Mouse (Mus musculus) neural tube, embryonic 11.5 days (tissue): Measurements from ENCODE around the gene Tmod3. TPM values are rescaled to one million over a fixed set of nuclear protein-coding genes. Genes with fewer than 3 reads are reported as not detected.
"Not testable (repeated sequence)": the region's sequence is repeated elsewhere in the genome, so short reads cannot be mapped to it uniquely, and the experiment has no call there.

ENCODE experiments used
- ATAC-seq: fragments of 200-750 bp; cut with Nextera tagmentation; 2 replicates; pipeline ENCODE4 v1.8.0; 2017; ENCODE audit warnings: moderate number of reproducible peaks, mild to moderate bottlenecking, moderate TSS enrichment, moderate library complexity; ENCODE audit not compliant: insufficient read depth, low FRiP score, low TSS enrichment
- DNase-seq: peaks from one replicate; pipeline ENCODE4 v3.0.0-alpha.2; 2015; ENCODE audit warnings: low spot score
- H3K27ac ChIP-seq: fragments of 300-500 bp; sonication (generic); 2 replicates; pipeline ENCODE4 v1.5.1; 2014; ENCODE audit warnings: low read depth, mild to moderate bottlenecking, low read length
- H3K27me3 ChIP-seq: fragments of 300-500 bp; sonication (generic); 2 replicates; pipeline ENCODE4 v1.6.1; 2014; ENCODE audit warnings: mild to moderate bottlenecking, low read length, mixed read lengths; ENCODE audit not compliant: control insufficient read depth, insufficient read depth
- H3K36me3 ChIP-seq: fragments of 300-500 bp; sonication (generic); 2 replicates; pipeline ENCODE4 v1.6.1; 2014; ENCODE audit warnings: mild to moderate bottlenecking, low read length, moderate library complexity, mixed read lengths; ENCODE audit not compliant: control insufficient read depth, insufficient read depth
- H3K4me1 ChIP-seq: fragments of 300-500 bp; sonication (generic); 2 replicates; pipeline ENCODE4 v1.6.1; 2014; ENCODE audit warnings: low read length, mixed read lengths; ENCODE audit not compliant: control insufficient read depth, insufficient read depth
- H3K4me2 ChIP-seq: fragments of 300-500 bp; sonication (generic); 2 replicates; pipeline ENCODE4 v1.6.1; 2014; ENCODE audit warnings: low read depth, mild to moderate bottlenecking, moderate library complexity
- H3K4me3 ChIP-seq: fragments of 300-500 bp; sonication (generic); 2 replicates; pipeline ENCODE4 v1.5.1; 2014; ENCODE audit warnings: low read depth, low read length
- H3K9ac ChIP-seq: fragments of 300-500 bp; sonication (generic); 2 replicates; pipeline ENCODE4 v1.6.1; 2014; ENCODE audit warnings: mild to moderate bottlenecking, low read length
- H3K9me3 ChIP-seq: fragments of 300-500 bp; sonication (generic); 2 replicates; pipeline ENCODE4 v1.6.1; 2016; ENCODE audit warnings: low read length; ENCODE audit not compliant: control insufficient read depth
- WGBS: fragments of 180-500 bp; shearing (Covaris S2); extraction: QIAGEN DNeasy Blood & Tissue Kit; methylation state at CpG from one replicate; pipeline ENCODE4 v1.1.7; 2014; 5-methylcytosine and 5-hydroxymethylcytosine counted together
- polyA plus RNA-seq: library from polyadenylated mRNA; unstranded; fragments of >200 nt; fragmentation: Nextera tagmentation; extraction: Ambion mirVana; gene quantifications from 2 replicates; pipeline ENCODE4 v1.2.1, GENCODE M21; 2014

Gene Tmod3
- polyA plus RNA-seq, 1 experiment from 2014 or later = 117 TPM

DNA sequence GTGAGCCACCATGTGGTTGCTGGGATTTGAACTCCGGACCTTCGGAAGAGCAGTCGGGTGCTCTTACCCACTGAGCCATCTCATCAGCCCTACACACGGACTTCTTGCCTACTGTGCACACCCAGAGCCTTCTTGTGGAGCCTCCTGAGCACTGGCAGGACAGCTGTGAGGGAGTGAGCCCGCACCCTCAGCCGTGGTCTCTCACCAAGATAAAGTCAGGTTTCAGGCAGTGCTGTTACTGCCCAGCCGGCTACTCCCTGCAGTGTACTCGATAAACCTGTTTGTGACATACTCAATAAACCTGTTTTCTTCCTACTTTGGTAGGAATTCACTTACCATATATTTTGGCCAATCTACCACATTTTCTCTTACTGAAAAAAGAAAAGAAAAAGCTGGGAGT is 13.9 kb downstream of the Tmod3 start:
- Histone ChIP-seq H3K9ac (no peak overlapping the region), H3K27me3 (no peaks in the 10 kb centered on the region), H3K9me3 (no peaks in the 10 kb centered on the region), H3K4me1 (no peaks in the 10 kb centered on the region), H3K4me2 (no peak overlapping the region), H3K36me3 (no peaks in the 10 kb centered on the region), H3K4me3 (no peak overlapping the region), H3K27ac (no peak overlapping the region)
- ATAC-seq = no peak
- no peak for DNase-seq
- WGBS = 89% methylated on average over 8 of the region's 8 CpGs

DNA sequence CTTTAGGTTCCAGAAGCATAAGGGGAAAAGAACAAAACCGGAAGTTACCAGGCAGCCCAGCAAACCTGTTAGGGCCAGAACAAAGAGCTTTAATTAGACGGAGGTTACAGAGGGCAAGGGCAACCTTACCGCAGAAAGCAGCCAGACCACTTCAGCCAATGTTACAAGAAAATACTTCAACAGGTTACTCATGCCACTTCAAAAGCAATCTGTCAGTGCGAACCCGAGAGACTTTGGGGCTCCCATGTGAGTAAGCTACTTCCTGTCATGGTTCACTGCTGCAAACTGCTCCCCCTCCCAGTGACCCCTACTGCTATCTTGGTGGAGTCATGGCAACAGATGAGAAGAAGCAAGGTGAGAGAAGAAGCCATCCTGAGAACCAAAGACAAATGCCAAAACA is 18.0 kb downstream of the Tmod3 start:
- H3K9ac ChIP-seq = no peak overlapping the region
- DNase-seq = no peak
- no peaks in the 10 kb centered on the region for H3K4me1 ChIP-seq

DNA sequence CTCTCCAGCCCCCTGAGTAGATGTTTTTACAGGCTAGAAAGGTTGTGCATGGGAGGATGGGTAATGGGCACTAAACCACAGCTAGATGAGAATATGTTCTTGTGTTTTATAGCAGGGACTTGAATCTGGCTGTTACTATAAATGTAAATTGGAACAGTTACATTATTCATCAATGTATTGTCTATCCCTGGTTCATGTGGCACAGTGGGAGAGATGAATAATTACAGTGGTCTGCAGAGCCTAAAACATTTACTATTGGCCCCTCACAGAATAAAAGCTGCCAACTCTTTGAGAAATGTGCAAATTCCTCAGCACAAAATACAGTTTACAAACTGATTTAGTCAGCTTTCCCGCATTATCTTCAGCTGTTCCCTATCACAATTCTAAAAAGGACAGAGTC is 23.0 kb downstream of the Tmod3 start:
- no peaks in the 10 kb centered on the region for H3K4me1 ChIP-seq
- H3K4me2 ChIP-seq = no peak overlapping the region
- no peak overlapping the region for H3K4me3 ChIP-seq
- no peak overlapping the region for H3K27ac ChIP-seq
- ATAC-seq (no peak), DNase-seq (no peak)
- WGBS = 79% methylated on average over 1 of the region's 1 CpGs
- no peaks in the 10 kb centered on the region for H3K9me3 ChIP-seq
- no peaks in the 10 kb centered on the region for H3K27me3 ChIP-seq
- no peak overlapping the region for H3K9ac ChIP-seq
- H3K36me3 ChIP-seq = no peaks in the 10 kb centered on the region

More for the DNA sequence above, 18.0 kb downstream of the Tmod3 start:
- no peak overlapping the region for H3K4me2 ChIP-seq
- H3K4me3 ChIP-seq = no peak overlapping the region
- H3K36me3 ChIP-seq = no peaks in the 10 kb centered on the region
- no peaks in the 10 kb centered on the region for H3K9me3 ChIP-seq
- 44% methylated on average over 5 of the region's 5 CpGs for WGBS
- no peaks in the 10 kb centered on the region for H3K27me3 ChIP-seq
- no peak for ATAC-seq
- H3K27ac ChIP-seq = no peak overlapping the region

DNA sequence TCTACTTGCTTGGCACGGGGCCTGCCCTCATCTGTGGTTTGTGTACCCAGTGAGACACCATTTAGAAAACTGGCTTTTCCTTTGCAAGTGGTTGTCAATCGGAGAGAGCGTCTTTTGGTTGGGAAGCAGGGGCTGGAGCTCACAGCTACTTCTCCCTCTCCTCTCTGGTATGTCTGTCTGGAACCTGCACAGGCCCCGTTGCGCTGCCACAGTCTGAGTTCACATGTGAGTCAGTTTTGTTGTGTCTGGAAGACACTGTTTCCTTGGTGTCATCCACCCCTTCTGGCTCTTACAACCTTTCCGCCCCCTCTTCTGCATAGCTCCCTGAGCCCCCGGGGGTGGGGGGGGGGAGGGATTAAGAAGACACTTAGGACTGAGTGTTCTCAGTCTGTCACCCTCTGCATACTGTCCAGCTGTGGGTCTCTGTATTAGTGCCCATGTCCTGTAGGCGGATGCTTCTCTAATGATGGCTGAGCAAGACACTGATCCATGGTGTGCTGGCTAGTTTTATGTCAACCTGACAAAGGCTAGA is 25.0 kb downstream of the Tmod3 start:
- H3K9ac ChIP-seq = no peak overlapping the region
- no peak overlapping the region for H3K27ac ChIP-seq
- no peaks in the 10 kb centered on the region for H3K27me3 ChIP-seq
- DNase-seq (no peak), ATAC-seq (no peak)
- H3K4me2 ChIP-seq = no peak overlapping the region
- 94% methylated on average over 8 of the region's 8 CpGs for WGBS
- no peaks in the 10 kb centered on the region for H3K9me3 ChIP-seq
- no peaks in the 10 kb centered on the region for H3K4me1 ChIP-seq
- no peak overlapping the region for H3K4me3 ChIP-seq
- H3K36me3 ChIP-seq = no peaks in the 10 kb centered on the region

DNA sequence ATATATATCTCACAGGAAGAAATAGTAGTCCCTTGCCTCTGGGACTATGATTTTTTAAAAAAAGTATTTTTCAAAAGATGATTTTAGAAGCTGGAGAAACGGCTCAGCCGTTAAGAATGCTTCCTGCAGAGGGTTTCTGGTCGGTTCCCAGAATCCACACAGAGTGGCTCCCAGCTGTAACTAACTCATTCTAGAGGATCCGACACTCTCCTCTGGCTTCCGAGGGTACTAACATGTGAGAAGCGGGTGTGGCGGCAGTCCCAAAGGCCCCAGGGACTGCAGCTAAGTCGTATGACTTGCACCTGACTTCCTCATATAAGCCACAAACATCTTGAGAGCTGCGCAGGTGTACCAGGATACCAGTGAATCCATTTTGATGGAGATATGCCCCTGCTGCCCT is 26.5 kb downstream of the Tmod3 start:
- 83% methylated on average over 8 of the region's 9 CpGs for WGBS
- H3K36me3 ChIP-seq, H3K4me2 ChIP-seq, H3K27me3 ChIP-seq, H3K9ac ChIP-seq, ATAC-seq, H3K4me3 ChIP-seq, DNase-seq, H3K27ac ChIP-seq, H3K9me3 ChIP-seq, H3K4me1 ChIP-seq: not testable (repeated sequence)

DNA sequence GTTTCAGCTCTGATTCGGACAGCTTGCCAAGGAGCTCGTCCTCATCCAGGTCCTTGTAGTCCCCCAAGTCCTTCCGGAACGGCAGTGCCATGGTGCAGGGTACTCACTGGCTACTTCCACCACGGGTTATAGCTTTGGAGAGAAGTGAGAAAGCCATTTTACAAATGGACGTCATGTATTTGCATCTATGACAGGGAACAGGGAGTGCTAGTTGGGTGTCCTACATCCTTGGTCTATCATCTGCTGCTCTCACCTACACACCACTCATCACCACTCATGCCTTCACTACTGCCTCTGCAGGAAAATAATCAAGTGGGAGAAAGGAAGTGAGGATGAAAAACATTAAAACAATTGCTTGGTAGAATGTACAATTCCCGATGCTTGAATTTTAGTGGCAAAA is 27.0 kb downstream of the Tmod3 start:
- DNase-seq (no peak), ATAC-seq (no peak)
- no peaks in the 10 kb centered on the region for H3K4me1 ChIP-seq
- H3K9me3 ChIP-seq = no peaks in the 10 kb centered on the region
- H3K27ac ChIP-seq = no peak overlapping the region
- no peaks in the 10 kb centered on the region for H3K27me3 ChIP-seq
- H3K9ac ChIP-seq = no peak overlapping the region
- H3K36me3 ChIP-seq = no peaks in the 10 kb centered on the region
- H3K4me3 ChIP-seq = no peak overlapping the region
- no peak overlapping the region for H3K4me2 ChIP-seq
- WGBS = 92% methylated on average over 7 of the region's 7 CpGs

DNA sequence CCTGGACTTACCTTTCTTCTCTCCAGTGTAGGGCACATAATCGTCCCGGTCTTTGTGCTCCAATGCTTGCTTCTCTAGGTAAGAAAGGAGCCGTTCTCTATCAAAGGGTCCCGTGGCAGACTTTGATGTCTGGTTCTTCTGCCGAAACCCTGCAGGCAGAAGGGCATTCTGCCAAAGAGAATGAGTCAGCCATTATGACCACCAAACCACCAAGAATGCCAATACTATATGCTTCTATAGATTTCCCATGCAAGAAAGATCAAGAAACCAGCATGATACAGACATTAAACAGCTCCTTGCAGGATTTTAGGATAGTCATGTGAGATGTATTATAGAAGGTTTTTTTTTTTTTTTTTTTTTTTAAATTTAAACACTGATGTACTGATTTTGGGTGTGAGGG is 30.1 kb downstream of the Tmod3 start:
- Histone ChIP-seq H3K27me3 (no peaks in the 10 kb centered on the region), H3K4me3 (no peak overlapping the region), H3K9me3 (no peaks in the 10 kb centered on the region), H3K4me1 (no peaks in the 10 kb centered on the region), H3K4me2 (no peak overlapping the region), H3K36me3 (no peaks in the 10 kb centered on the region), H3K27ac (no peak overlapping the region), H3K9ac (no peak overlapping the region)
- WGBS = 94% methylated on average over 5 of the region's 5 CpGs
- no peak for DNase-seq
- ATAC-seq = no peak

DNA sequence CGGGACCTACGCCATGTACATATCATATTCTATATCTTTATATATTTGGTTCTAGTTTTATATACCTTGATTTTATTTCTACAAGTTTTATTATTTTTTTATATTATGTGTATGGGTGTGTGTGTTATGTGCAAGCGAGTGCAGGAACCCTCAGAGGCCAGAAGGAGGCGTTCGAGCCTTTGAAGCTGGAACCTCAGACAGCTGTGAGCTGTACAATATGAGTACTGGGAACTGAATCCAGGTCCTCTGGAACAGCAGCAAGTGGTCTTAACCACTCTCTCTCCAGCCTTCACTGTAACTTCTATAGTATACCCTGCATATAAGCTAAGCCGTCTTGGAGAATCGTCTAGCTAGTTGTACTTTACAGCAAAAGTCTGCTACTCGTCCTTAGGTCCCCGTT is 31.4 kb downstream of the Tmod3 start:
- Histone ChIP-seq H3K9ac (no peak overlapping the region), H3K27ac (no peak overlapping the region)
- 96% methylated on average over 9 of the region's 9 CpGs for WGBS

DNA sequence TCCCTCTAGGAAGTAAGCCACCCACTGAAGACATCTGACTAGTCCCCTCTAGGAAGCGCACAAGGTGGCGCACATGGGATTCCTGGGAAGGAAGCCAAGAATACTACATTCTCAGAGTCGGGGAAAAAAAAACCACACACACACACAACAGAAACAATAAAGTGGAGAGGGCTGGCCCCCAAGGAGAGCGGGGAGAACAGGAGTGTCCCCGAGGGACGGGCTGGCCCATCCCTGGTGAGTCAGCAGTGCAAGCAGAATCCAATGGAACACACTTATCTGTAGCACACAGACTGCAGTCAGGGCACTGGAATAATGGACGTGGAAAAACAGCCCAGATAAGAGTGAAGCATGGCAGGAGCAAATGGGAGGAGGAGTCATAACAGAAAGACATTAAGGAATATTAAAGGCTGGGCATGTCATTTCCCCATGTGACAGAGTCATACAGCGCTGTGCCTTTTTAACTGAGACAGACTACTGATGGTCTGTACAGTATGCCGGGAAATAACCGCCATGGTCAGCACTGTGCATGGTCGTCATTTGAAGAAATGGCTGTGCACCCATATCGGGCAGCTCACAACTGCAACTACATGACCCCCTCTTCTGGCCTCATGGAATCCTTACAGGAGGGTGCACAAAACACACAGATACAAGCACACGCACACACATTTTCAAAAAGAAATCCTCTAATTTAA is 31.9 kb downstream of the Tmod3 start:
- H3K9me3 ChIP-seq = no peaks in the 10 kb centered on the region
- no peak overlapping the region for H3K4me2 ChIP-seq
- no peak for DNase-seq
- 93% methylated on average over 13 of the region's 13 CpGs for WGBS
- H3K27me3 ChIP-seq = no peaks in the 10 kb centered on the region
- no peak overlapping the region for H3K9ac ChIP-seq
- no peak overlapping the region for H3K4me3 ChIP-seq
- ATAC-seq = no peak
- H3K36me3 ChIP-seq = no peaks in the 10 kb centered on the region
- no peak overlapping the region for H3K27ac ChIP-seq
- H3K4me1 ChIP-seq = no peaks in the 10 kb centered on the region

More for the DNA sequence above, 31.4 kb downstream of the Tmod3 start:
- no peaks in the 10 kb centered on the region for H3K9me3 ChIP-seq
- no peak overlapping the region for H3K4me2 ChIP-seq
- no peaks in the 10 kb centered on the region for H3K36me3 ChIP-seq
- DNase-seq = no peak
- ATAC-seq = no peak
- no peaks in the 10 kb centered on the region for H3K27me3 ChIP-seq
- H3K4me1 ChIP-seq = no peaks in the 10 kb centered on the region
- no peak overlapping the region for H3K4me3 ChIP-seq
